Mouse (Mus musculus) ES-Bruce4 (cell line): ENCODE measurements at regions not wholly inside any gene's neighbourhood (a gene's known extent, or its start where the extent isn't known, plus 50 kb on each side); places are given as distances from the start of the nearest gene placed in this dataset.
A peak's percentile ranks its signal among the peaks of the same experiment; 100 is the strongest.

Experiments
- H3K27ac ChIP-seq: 2 replicates; pipeline ENCODE4 v1.5.1; 2012; ENCODE audit warnings: low read length, inconsistent platforms; ENCODE audit not compliant: insufficient read depth
- H3K27me3 ChIP-seq: 2 replicates; pipeline ENCODE4 v1.6.1; 2012; ENCODE audit warnings: mild to moderate bottlenecking, low read length, inconsistent platforms; ENCODE audit not compliant: control insufficient read depth, poor library complexity, insufficient read depth, severe bottlenecking
- H3K36me3 ChIP-seq: 2 replicates; pipeline ENCODE4 v1.6.1; 2012; ENCODE audit warnings: inconsistent platforms, mild to moderate bottlenecking, low read length, moderate library complexity; ENCODE audit not compliant: control insufficient read depth, poor library complexity, insufficient read depth, severe bottlenecking
- H3K4me1 ChIP-seq: one replicate; pipeline ENCODE4 v1.8.1; 2011; ENCODE audit warnings: low read length; ENCODE audit not compliant: control insufficient read depth, insufficient read depth
- H3K4me3 ChIP-seq: 2 replicates; pipeline ENCODE4 v1.5.1; 2011; ENCODE audit warnings: low read depth, mild to moderate bottlenecking, low read length
- H3K9ac ChIP-seq: 2 replicates; pipeline ENCODE4 v1.6.1; 2012; ENCODE audit warnings: low read depth, mild to moderate bottlenecking, inconsistent platforms; ENCODE audit not compliant: poor library complexity, severe bottlenecking
- H3K9me3 ChIP-seq: replicated peaks from 2 replicates; pipeline ENCODE4 v1.6.1; 2012; ENCODE audit warnings: mild to moderate bottlenecking, low read length, inconsistent platforms; ENCODE audit not compliant: control insufficient read depth, poor library complexity, insufficient read depth, severe bottlenecking
- CTCF ChIP-seq: IDR thresholded peaks from one replicate; pipeline ENCODE4 v1.8.1; 2011; ENCODE audit warnings: low read depth, low read length
- EP300 ChIP-seq: IDR thresholded peaks from 2 replicates; pipeline ENCODE4 v1.6.1; 2011; ENCODE audit warnings: low read depth, low read length; ENCODE audit not compliant: insufficient read depth
- POLR2A ChIP-seq: IDR thresholded peaks from one replicate; pipeline ENCODE4 v1.8.1; 2011; ENCODE audit warnings: low read length; ENCODE audit not compliant: insufficient read depth

GRCm38 (mm10) chr17:83960158-83960557, 112.4 kb upstream of the Haao start:
- Histone ChIP-seq H3K4me3 (no peak overlapping the region), H3K9me3 (no peaks in the 10 kb centered on the region), H3K4me1 (peaks cover 13% of the 10 kb centered on the region), H3K36me3 (no peaks in the 10 kb centered on the region), H3K27me3 (no peaks in the 10 kb centered on the region), H3K9ac (no peak overlapping the region), H3K27ac (no peak overlapping the region)
- no peak for TF ChIP-seq CTCF
- no peak for TF ChIP-seq EP300
- no peak for TF ChIP-seq POLR2A

- H3K4me1 ChIP-seq, result peaks cover 16% of the 10 kb centered on the region
- H3K9me3 ChIP-seq, result no peaks in the 10 kb centered on the region
- no peak overlapping the region for H3K4me3 ChIP-seq
- no peak overlapping the region for H3K9ac ChIP-seq
- H3K27me3 ChIP-seq, result no peaks in the 10 kb centered on the region
- H3K27ac ChIP-seq, result no peak overlapping the region
- TF ChIP-seq CTCF (no peak), EP300 (no peak), POLR2A (no peak)
- H3K36me3 ChIP-seq, result no peaks in the 10 kb centered on the region
Observed at GRCm38 (mm10) chr17:83959159-83959848, 111.5 kb upstream of the Haao start.

- Histone ChIP-seq H3K9ac (no peak overlapping the region), H3K27ac (no peak overlapping the region), H3K27me3 (no peaks in the 10 kb centered on the region), H3K36me3 (no peaks in the 10 kb centered on the region), H3K4me1 (peaks cover 17% of the 10 kb centered on the region), H3K4me3 (no peak overlapping the region), H3K9me3 (no peaks in the 10 kb centered on the region)
- no peak for TF ChIP-seq EP300
- no peak for TF ChIP-seq POLR2A
- TF ChIP-seq CTCF, result no peak
Observed at GRCm38 (mm10) chr17:83958706-83959105, 110.9 kb upstream of the Haao start.

GRCm38 (mm10) chr17:83957661-83958540, 110.1 kb upstream of the Haao start:
- H3K4me1 ChIP-seq, result peaks cover 18% of the 10 kb centered on the region
- no peaks in the 10 kb centered on the region for H3K27me3 ChIP-seq
- H3K36me3 ChIP-seq, result no peaks in the 10 kb centered on the region
- TF ChIP-seq CTCF (no peak), POLR2A (no peak), EP300 (peak; percentile 9; the same call in 1 of the 2 replicates)
- H3K9ac ChIP-seq, result no peak overlapping the region
- H3K9me3 ChIP-seq, result no peaks in the 10 kb centered on the region
- no peak overlapping the region for H3K4me3 ChIP-seq
- H3K27ac ChIP-seq, result no peak overlapping the region

- Histone ChIP-seq H3K27ac (peak overlapping the region; percentile 55), H3K9ac (no peak overlapping the region)
Observed at GRCm38 (mm10) chr17:83956821-83957565, 109.2 kb upstream of the Haao start.

More at GRCm38 (mm10) chr17:83956821-83957565, 109.2 kb upstream of the Haao start:
- TF ChIP-seq CTCF (no peak), POLR2A (no peak), EP300 (no peak)
- H3K4me3 ChIP-seq, result no peak overlapping the region
- no peaks in the 10 kb centered on the region for H3K36me3 ChIP-seq
- H3K9me3 ChIP-seq, result no peaks in the 10 kb centered on the region
- peaks cover 18% of the 10 kb centered on the region for H3K4me1 ChIP-seq
- no peaks in the 10 kb centered on the region for H3K27me3 ChIP-seq
